Mouse (Mus musculus) embryonic fibroblast, embryonic 13.5 days (primary cell): ENCODE results near the gene Rab14. TPM values are rescaled to one million over a fixed set of nuclear protein-coding genes. Genes with fewer than 3 reads are reported as not detected.

ENCODE experiments used
- H3K27ac ChIP-seq: 2 replicates; pipeline ENCODE4 v1.5.1; 2012; ENCODE audit warnings: low read length, control low read depth, inconsistent platforms; ENCODE audit not compliant: insufficient read depth
- H3K4me1 ChIP-seq: 2 replicates; pipeline ENCODE4 v1.6.1; 2011; ENCODE audit warnings: low read length; ENCODE audit not compliant: control insufficient read depth, insufficient read depth
- H3K4me3 ChIP-seq: 2 replicates; pipeline ENCODE4 v1.5.1; 2011; ENCODE audit warnings: mild to moderate bottlenecking, control low read depth, low read length; ENCODE audit not compliant: insufficient read depth
- CTCF ChIP-seq: IDR thresholded peaks from 2 replicates; pipeline ENCODE4 v1.5.1; 2011; ENCODE audit warnings: mild to moderate bottlenecking, control low read depth, low read length, moderate library complexity, borderline replicate concordance; ENCODE audit not compliant: insufficient read depth
- POLR2A ChIP-seq: IDR thresholded peaks from 2 replicates; pipeline ENCODE4 v1.6.1; 2011; ENCODE audit warnings: low read depth, mild to moderate bottlenecking, control low read depth, low read length, moderate library complexity
- polyA plus RNA-seq: library from polyadenylated mRNA; stranded (reverse); fragments of >200 nt; gene quantifications from 2 replicates; pipeline ENCODE4 v1.2.4, GENCODE M21; 2011; ENCODE audit warnings: low read depth; ENCODE audit not compliant: missing spikeins, insufficient read length

Rab14 gene
- polyA plus RNA-seq, 1 experiment = 159 TPM

GRCm38 (mm10) chr2:35175281-35176065 lies 25.4 kb downstream of the Rab14 start:
- no peaks in the 10 kb centered on the region for H3K4me1 ChIP-seq
- no peak overlapping the region for H3K27ac ChIP-seq
- no peak for TF ChIP-seq POLR2A
- no peak for TF ChIP-seq CTCF
- no peak overlapping the region for H3K4me3 ChIP-seq

- Histone ChIP-seq H3K27ac (no peak overlapping the region), H3K4me3 (no peak overlapping the region), H3K4me1 (no peaks in the 10 kb centered on the region)
- TF ChIP-seq CTCF (no peak), POLR2A (no peak)
These were observed 26.8 kb downstream of the Rab14 start for GRCm38 (mm10) chr2:35174100-35174499.

DNA sequence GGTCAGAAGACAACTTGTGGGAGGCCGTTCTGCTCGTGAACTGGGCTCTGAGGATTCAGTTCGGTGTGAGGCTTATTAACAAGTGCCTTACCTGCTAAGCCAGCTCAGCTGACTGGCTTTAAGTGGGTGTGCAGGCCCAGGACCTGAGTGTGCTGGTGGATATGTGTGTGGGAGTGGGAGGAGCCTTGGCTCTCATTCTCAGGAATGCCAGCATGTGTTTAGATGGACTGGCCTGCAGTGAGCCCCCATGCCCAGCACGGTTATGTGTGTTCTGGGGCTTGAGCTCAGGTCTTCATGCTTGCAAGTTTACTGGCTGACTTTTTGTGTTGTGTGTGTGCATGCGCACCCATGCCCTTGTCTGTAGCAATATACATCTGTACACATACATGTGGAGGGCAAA lies 27.3 kb downstream of the Rab14 start:
- H3K27ac ChIP-seq = no peak overlapping the region
- no peak overlapping the region for H3K4me3 ChIP-seq
- no peaks in the 10 kb centered on the region for H3K4me1 ChIP-seq
- TF ChIP-seq CTCF (no peak), POLR2A (no peak)

GRCm38 (mm10) chr2:35172246-35172645 lies 28.7 kb downstream of the Rab14 start:
- H3K27ac ChIP-seq = no peak overlapping the region
- TF ChIP-seq CTCF (no peak), POLR2A (no peak)
- no peak overlapping the region for H3K4me3 ChIP-seq
- no peaks in the 10 kb centered on the region for H3K4me1 ChIP-seq

- TF ChIP-seq CTCF = no peak
- TF ChIP-seq POLR2A = no peak
- Histone ChIP-seq H3K27ac (no peak overlapping the region), H3K4me1 (no peaks in the 10 kb centered on the region), H3K4me3 (no peak overlapping the region)
These were observed 29.5 kb downstream of the Rab14 start for GRCm38 (mm10) chr2:35171341-35171861.

- H3K27ac ChIP-seq = no peak overlapping the region
- no peaks in the 10 kb centered on the region for H3K4me1 ChIP-seq
- no peak for TF ChIP-seq CTCF
- TF ChIP-seq POLR2A = no peak
- no peak overlapping the region for H3K4me3 ChIP-seq
These were observed 31.5 kb downstream of the Rab14 start for GRCm38 (mm10) chr2:35169452-35169851.

DNA sequence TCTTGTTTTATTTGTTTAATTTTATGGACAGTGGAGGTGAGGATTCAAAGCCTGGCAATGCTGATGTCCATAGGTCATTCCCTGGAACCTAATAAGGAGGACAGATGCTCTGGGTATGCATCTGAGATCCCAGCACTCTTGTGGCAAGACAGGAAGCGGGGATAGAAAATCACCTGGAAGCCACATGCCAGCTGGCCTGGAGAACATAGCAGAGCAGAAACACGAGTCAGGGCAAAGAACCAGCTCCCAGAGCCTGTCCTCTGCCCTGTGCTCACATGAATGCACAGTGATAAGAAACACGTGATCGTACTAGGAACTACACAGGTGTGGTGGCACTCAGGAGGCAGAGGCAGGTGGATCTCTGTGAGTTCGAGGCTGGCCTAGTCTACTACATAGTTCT lies 34.1 kb downstream of the Rab14 start:
- TF ChIP-seq CTCF = no peak
- TF ChIP-seq POLR2A = no peak
- H3K4me1 ChIP-seq = no peaks in the 10 kb centered on the region

DNA sequence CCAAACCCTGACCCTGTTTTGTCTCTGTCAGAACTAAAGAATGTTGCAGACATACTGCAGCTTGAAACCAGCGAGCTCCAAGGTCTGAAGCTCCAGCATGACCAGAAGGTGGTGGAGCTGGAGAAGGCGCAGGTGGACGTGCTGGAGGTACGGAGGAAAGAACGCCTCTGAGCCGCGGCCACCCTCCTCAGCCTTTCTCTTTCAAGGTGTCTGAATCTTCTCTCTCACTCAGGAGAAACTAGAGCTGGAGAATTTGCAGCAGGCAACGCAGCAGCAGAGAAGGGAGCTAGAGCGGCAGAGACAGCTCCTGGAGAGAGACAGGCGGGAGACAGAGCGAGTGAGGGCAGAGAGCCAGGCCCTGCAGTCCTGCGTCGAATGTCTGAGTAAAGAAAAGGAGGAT lies 35.5 kb downstream of the Rab14 start:
- Histone ChIP-seq H3K27ac (no peak overlapping the region), H3K4me3 (no peak overlapping the region), H3K4me1 (no peaks in the 10 kb centered on the region)
- TF ChIP-seq CTCF (no peak), POLR2A (no peak)

More for the DNA sequence above, 34.1 kb downstream of the Rab14 start:
- no peak overlapping the region for H3K27ac ChIP-seq
- no peak overlapping the region for H3K4me3 ChIP-seq

GRCm38 (mm10) chr2:35163396-35163795 lies 37.5 kb downstream of the Rab14 start:
- H3K27ac ChIP-seq = no peak overlapping the region
- no peak for TF ChIP-seq POLR2A
- no peak for TF ChIP-seq CTCF
- H3K4me3 ChIP-seq = no peak overlapping the region
- H3K4me1 ChIP-seq = no peaks in the 10 kb centered on the region

GRCm38 (mm10) chr2:35161846-35162488 lies 39.0 kb downstream of the Rab14 start:
- Histone ChIP-seq H3K4me1 (no peaks in the 10 kb centered on the region), H3K4me3 (no peak overlapping the region), H3K27ac (no peak overlapping the region)
- TF ChIP-seq POLR2A (no peak), CTCF (no peak)
